Mouse (Mus musculus): ENCODE data around the gene Rnf216. TPM values are rescaled to one million over a fixed set of nuclear protein-coding genes. Genes with fewer than 3 reads are reported as not detected.

The Rnf216 gene
- polyA plus RNA-seq, 1 experiment = 2.4 TPM

DNA sequence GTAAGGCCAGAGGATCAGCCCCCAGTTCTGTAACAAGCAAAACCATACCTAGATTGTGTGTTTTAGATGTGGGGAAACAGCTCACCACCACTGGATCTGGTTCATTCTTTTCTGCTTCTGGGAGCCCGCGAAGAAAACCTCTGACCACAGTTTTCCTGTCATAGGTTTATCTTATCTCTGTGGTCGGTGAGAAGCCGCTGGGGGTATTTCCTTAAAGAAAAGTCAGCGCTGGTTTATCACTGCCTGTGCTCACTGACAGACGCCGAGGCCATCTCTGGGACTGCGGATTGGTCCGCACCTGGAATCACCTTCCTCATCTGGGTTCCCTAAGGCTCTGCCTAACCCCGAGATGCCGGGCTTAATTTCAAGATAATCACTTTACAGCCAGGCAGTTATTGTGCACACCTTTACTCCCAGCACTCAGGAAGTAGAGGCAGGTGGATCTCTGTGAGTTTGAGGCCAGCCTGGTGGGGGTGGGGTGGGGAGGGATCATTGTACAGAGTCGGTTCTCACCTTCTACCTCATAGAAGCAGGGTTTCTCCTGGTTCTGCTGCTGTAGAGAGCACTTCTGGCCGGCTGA, 20.2 kb upstream of the Rnf216 start:
- H3K4me3 ChIP-seq (replicated peaks) = no peak overlapping the region
- no peaks in the 10 kb centered on the region for H3K36me3 ChIP-seq (ENCODE audit: control insufficient read depth)
- H3K9me3 ChIP-seq (ENCODE audit: control insufficient read depth, low read length) = peaks cover 7% of the 10 kb centered on the region
- TF ChIP-seq GATA1 (IDR thresholded peaks at IDR 0.05; ENCODE audit: low read length) = no peak
- TF ChIP-seq TAL1 (IDR thresholded peaks at IDR 0.05; ENCODE audit: low read length) = no peak
- peaks cover 22% of the 10 kb centered on the region for H3K4me1 ChIP-seq (ENCODE audit: control insufficient read depth)
- peaks cover 25% of the 10 kb centered on the region for H3K27me3 ChIP-seq (ENCODE audit: control insufficient read depth)

DNA sequence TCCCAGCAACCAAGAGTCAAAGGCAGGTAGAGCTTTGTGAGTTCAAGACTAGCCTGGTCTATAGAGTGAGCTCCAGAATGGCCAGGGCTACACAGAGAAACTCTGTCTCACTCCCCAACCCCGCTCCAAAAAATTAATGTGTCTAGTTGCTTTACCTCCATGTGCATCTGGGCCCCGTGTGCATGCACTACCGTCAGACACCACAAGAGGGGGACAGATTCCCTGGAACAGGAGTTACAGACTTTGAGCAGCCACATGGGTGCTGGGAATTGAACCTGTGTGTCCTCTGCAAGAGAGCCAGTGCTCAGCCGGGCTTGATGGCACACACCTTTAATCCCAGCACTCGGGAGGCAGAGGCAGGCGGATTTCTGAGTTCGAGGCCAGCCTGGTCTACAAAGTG, 17.5 kb upstream of the Rnf216 start:
- Histone ChIP-seq H3K4me3 (replicated peaks) (no peak overlapping the region), H3K4me1 (ENCODE audit: control insufficient read depth) (peaks cover 18% of the 10 kb centered on the region), H3K9me3 (ENCODE audit: control insufficient read depth, low read length) (peaks cover 7% of the 10 kb centered on the region), H3K27me3 (ENCODE audit: control insufficient read depth) (peaks cover 25% of the 10 kb centered on the region), H3K36me3 (ENCODE audit: control insufficient read depth) (no peaks in the 10 kb centered on the region)
- no peak for TF ChIP-seq GATA1 (IDR thresholded peaks at IDR 0.05; ENCODE audit: low read length)
- no peak for TF ChIP-seq TAL1 (IDR thresholded peaks at IDR 0.05; ENCODE audit: low read length)

DNA sequence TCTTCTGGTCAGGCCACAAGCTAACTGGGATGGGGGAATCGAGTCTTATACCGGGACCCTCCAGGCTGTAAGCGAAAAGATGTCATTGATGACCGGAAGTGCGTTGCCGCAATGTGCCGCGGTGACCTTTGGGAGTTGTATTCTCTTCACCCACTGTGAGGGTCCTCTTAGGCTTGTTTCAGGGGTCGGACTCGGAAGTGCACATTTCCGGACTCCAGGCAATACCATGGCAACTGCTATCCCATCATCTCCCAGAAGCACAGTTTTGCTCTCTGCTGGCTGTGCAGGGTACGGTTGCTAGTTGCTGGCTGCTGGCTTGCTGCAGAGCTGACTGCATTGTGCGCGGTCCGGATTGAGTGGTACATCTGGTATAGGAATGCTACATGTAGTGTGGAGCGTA, 16.3 kb upstream of the Rnf216 start:
- peaks cover 7% of the 10 kb centered on the region for H3K9me3 ChIP-seq (ENCODE audit: control insufficient read depth, low read length)
- no peaks in the 10 kb centered on the region for H3K36me3 ChIP-seq (ENCODE audit: control insufficient read depth)
- H3K27me3 ChIP-seq (ENCODE audit: control insufficient read depth) = peaks cover 32% of the 10 kb centered on the region
- peaks cover 11% of the 10 kb centered on the region for H3K4me1 ChIP-seq (ENCODE audit: control insufficient read depth)
- H3K4me3 ChIP-seq (replicated peaks) = no peak overlapping the region
- no peak for TF ChIP-seq GATA1 (IDR thresholded peaks at IDR 0.05; ENCODE audit: low read length)
- no peak for TF ChIP-seq TAL1 (IDR thresholded peaks at IDR 0.05; ENCODE audit: low read length)

DNA sequence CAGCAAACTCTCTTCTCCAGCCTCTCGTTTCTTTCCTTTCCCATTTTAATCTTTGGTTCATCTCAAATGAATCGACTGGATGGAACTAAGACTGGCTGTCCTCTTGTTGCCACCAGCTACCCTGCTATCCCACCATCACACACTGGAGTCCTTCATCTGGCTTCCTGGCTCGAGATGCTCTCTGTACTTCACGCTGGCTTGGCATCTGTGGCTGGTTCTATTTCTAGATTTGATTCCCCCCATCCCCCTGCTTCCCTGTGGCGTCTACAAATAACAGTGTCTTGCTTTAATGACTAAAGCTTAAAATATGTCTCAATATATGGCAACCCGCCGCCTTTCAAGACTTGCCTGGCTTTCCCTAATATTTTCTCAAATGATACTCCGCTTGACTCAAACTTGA, 15.0 kb upstream of the Rnf216 start:
- Histone ChIP-seq H3K36me3 (ENCODE audit: control insufficient read depth) (no peaks in the 10 kb centered on the region), H3K4me1 (ENCODE audit: control insufficient read depth) (peaks cover 5% of the 10 kb centered on the region), H3K4me3 (replicated peaks) (no peak overlapping the region), H3K9me3 (ENCODE audit: control insufficient read depth, low read length) (peaks cover 7% of the 10 kb centered on the region), H3K27me3 (ENCODE audit: control insufficient read depth) (peaks cover 28% of the 10 kb centered on the region)
- TF ChIP-seq GATA1 (IDR thresholded peaks at IDR 0.05; ENCODE audit: low read length) = no peak
- no peak for TF ChIP-seq TAL1 (IDR thresholded peaks at IDR 0.05; ENCODE audit: low read length)

DNA sequence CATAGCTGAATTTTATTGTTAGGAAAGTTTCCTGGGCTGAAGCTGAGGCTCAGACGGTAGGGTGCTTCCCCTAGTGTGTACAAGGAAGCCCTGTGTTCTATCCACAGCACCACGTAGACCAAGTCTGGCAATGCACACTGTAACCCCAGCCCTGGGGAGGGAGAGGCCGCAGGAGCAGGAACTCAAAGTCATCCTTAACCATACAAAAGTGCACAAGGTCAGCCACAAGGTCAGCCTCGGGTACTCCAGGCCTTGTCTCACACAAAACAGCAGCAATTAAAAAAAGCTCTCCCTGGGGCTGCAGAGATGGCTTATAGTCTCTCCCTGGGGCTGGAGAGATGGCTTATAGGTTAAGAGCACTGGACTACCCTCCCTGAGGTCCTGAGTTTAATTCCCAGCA, 14.1 kb upstream of the Rnf216 start:
- Histone ChIP-seq H3K9me3 (ENCODE audit: control insufficient read depth, low read length) (peaks cover 7% of the 10 kb centered on the region), H3K4me1 (ENCODE audit: control insufficient read depth) (no peaks in the 10 kb centered on the region), H3K4me3 (replicated peaks) (no peak overlapping the region), H3K27me3 (ENCODE audit: control insufficient read depth) (peaks cover 23% of the 10 kb centered on the region), H3K36me3 (ENCODE audit: control insufficient read depth) (no peaks in the 10 kb centered on the region)
- no peak for TF ChIP-seq TAL1 (IDR thresholded peaks at IDR 0.05; ENCODE audit: low read length)
- TF ChIP-seq GATA1 (IDR thresholded peaks at IDR 0.05; ENCODE audit: low read length) = no peak

DNA sequence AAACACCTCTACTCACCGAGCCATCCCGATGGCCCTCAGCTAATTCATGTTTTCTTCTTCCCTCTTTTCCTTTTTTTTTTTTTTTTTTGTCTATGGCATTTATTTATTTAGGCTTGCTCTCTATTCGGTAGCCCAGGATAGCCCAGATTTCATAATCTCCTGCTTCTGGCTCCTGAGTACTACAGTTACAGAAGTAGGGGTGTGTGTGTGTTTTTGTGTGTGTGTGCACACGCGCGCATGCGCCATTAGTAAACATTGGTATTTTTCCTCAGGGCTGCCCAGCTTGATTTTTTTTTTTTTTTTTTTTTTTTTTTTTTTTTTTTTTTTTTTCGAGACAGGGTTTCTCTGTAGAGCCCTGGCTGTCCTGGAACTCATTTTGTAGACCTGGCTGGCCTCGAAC, 13.3 kb upstream of the Rnf216 start:
- Histone ChIP-seq H3K27me3 (ENCODE audit: control insufficient read depth) (peaks cover 23% of the 10 kb centered on the region), H3K9me3 (ENCODE audit: control insufficient read depth, low read length) (peaks cover 7% of the 10 kb centered on the region), H3K4me3 (replicated peaks) (no peak overlapping the region), H3K4me1 (ENCODE audit: control insufficient read depth) (no peaks in the 10 kb centered on the region), H3K36me3 (ENCODE audit: control insufficient read depth) (no peaks in the 10 kb centered on the region)
- no peak for TF ChIP-seq TAL1 (IDR thresholded peaks at IDR 0.05; ENCODE audit: low read length)
- no peak for TF ChIP-seq GATA1 (IDR thresholded peaks at IDR 0.05; ENCODE audit: low read length)

DNA sequence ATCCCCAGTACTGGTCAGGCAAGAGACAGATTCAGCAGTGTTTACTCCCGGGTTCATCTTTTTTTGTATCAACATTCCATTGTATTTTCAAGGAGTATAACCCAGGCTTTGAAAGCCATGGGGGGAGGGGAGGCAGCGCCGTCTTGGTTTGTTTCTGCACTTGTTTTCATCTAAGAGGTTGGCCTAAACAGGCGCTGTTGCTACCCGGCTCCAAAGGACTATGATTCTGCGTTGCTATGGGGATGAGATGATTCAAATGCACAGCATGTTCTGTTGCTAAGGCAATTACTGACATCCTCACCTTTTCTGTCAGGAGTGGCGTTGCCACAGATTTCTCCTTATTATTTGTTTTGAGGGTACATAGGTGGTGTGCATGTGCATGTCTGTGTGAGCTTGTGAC, 12.8 kb upstream of the Rnf216 start:
- Histone ChIP-seq H3K4me3 (replicated peaks) (no peak overlapping the region), H3K4me1 (ENCODE audit: control insufficient read depth) (no peaks in the 10 kb centered on the region), H3K27me3 (ENCODE audit: control insufficient read depth) (peaks cover 23% of the 10 kb centered on the region), H3K9me3 (ENCODE audit: control insufficient read depth, low read length) (peaks cover 3% of the 10 kb centered on the region), H3K36me3 (ENCODE audit: control insufficient read depth) (no peaks in the 10 kb centered on the region)
- TF ChIP-seq GATA1 (IDR thresholded peaks at IDR 0.05; ENCODE audit: low read length) (no peak), TAL1 (IDR thresholded peaks at IDR 0.05; ENCODE audit: low read length) (no peak)

DNA sequence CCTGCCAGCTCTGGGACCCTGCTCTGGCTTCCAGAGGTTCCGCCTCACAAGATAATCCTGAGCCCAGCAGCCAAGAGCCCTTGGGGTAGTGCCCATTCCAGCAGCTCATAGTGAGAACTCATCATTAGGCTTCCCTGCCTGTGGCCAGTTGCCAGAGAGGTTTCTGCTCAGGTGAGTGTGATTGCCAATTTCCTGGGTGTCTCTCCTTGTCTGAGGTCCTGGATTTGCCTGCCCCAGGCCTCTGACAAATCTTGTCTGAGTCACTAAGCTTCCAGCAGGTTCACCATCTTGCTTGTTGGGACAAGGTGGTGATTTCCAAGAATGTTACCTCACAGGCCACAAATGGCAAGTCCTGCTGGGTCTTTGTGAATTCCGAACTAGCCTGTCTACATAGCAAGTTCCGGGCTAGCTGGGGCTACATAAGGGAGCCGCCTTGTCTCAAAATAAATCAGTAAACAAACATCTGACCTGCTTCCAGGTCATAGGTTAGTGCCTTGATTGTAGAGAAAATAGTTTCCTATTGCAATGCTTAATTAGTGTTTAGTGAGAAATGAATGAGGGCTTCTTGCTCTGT, 12.1 kb upstream of the Rnf216 start:
- Histone ChIP-seq H3K4me3 (replicated peaks) (no peak overlapping the region), H3K27me3 (ENCODE audit: control insufficient read depth) (peaks cover 20% of the 10 kb centered on the region), H3K4me1 (ENCODE audit: control insufficient read depth) (no peaks in the 10 kb centered on the region), H3K36me3 (ENCODE audit: control insufficient read depth) (no peaks in the 10 kb centered on the region), H3K9me3 (ENCODE audit: control insufficient read depth, low read length) (no peaks in the 10 kb centered on the region)
- TF ChIP-seq GATA1 (IDR thresholded peaks at IDR 0.05; ENCODE audit: low read length) (no peak), TAL1 (IDR thresholded peaks at IDR 0.05; ENCODE audit: low read length) (no peak)

DNA sequence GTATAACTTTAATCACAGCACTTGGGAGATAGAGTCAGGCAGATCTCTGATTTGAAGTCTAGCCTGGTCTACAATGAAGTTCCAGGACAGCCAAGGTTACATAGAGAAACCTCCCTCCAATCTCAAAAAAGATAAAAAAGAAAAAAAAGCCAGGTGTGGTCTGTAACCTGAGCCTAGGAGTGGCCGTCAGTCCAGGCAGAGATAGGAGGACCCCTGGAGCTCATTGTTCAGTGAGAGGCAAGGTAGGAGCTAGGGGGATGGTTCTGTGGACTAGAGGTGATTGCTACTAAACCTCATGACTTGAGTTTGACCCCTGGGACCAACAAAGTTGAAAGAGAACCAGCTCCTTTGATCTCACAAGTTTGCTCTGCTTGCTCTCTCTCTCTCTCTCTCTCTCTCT, 9.9 kb upstream of the Rnf216 start:
- Histone ChIP-seq H3K4me3 (replicated peaks) (no peak overlapping the region), H3K36me3 (ENCODE audit: control insufficient read depth) (no peaks in the 10 kb centered on the region), H3K4me1 (ENCODE audit: control insufficient read depth) (no peaks in the 10 kb centered on the region), H3K9me3 (ENCODE audit: control insufficient read depth, low read length) (peaks cover under 1% of the 10 kb centered on the region), H3K27me3 (ENCODE audit: control insufficient read depth) (peaks cover 12% of the 10 kb centered on the region)
- no peak for TF ChIP-seq GATA1 (IDR thresholded peaks at IDR 0.05; ENCODE audit: low read length)
- no peak for TF ChIP-seq TAL1 (IDR thresholded peaks at IDR 0.05; ENCODE audit: low read length)

DNA sequence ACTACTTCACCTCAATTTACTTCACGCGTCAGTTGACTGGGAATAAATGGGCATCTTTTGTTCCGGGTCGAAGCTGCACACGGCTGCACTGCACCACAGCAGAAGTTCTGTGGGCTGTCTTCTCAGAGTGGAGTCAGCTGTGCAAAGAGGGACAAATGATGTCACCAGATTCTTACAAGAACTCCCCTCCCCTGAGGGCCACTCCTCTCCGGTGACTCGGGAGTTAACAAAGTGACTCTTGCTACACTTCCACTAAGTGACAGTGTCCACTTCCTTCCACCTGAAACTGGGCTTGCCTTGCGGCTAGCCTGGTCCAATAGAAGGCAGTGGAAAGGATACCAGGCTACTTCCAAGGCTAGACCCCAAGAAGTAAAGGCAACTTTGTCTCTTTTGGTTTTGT, 9.3 kb upstream of the Rnf216 start:
- Histone ChIP-seq H3K4me3 (replicated peaks) (no peak overlapping the region), H3K36me3 (ENCODE audit: control insufficient read depth) (no peaks in the 10 kb centered on the region), H3K9me3 (ENCODE audit: control insufficient read depth, low read length) (peaks cover 5% of the 10 kb centered on the region), H3K27me3 (ENCODE audit: control insufficient read depth) (peaks cover 12% of the 10 kb centered on the region), H3K4me1 (ENCODE audit: control insufficient read depth) (no peaks in the 10 kb centered on the region)
- no peak for TF ChIP-seq TAL1 (IDR thresholded peaks at IDR 0.05; ENCODE audit: low read length)
- TF ChIP-seq GATA1 (IDR thresholded peaks at IDR 0.05; ENCODE audit: low read length) = no peak
